20 mouse cellular contexts compared by ENCODE assay signal in genomic region chr1:72538266-72538665, GRCm38 (mm10). TPM values are rescaled to one million over a fixed set of nuclear protein-coding genes. Genes with fewer than 3 reads are reported as not detected.
A peak's percentile ranks its signal among the peaks of the same experiment; 100 is the strongest.
DNase-seq lines count a peak whose midpoint lies in the region; ATAC-seq lines count a peak whose summit lies in the region.
"Had no signal": no experiment of that assay in that cellular context is flagged by ENCODE, and none has a peak within 500 bp of the region (broad histone marks: within the 10 kb centered on the region; RNA-seq: fewer than 3 reads in every experiment).

No protein-coding gene starts in this region.

- H3K4me1 ChIP-seq in hindbrain, embryonic 12.5 days, result peaks cover 4% of the 10 kb centered on the region; the same call in 1 of the 2 replicates
- H3K4me1 ChIP-seq in hindbrain, embryonic 11.5 days (replicated peaks; ENCODE audit: control insufficient read depth, insufficient read depth, low read length), result no peaks in the 10 kb centered on the region
- peaks cover 35% of the 10 kb centered on the region for H3K4me1 ChIP-seq in neural tube, embryonic 15.5 days

- no peak for ATAC-seq in hindbrain, embryonic 12.5 days (ENCODE audit: low FRiP score)
- ATAC-seq in hindbrain, embryonic 11.5 days (ENCODE audit: low FRiP score), result no peak
- ATAC-seq in neural tube, embryonic 15.5 days (ENCODE audit: low FRiP score), result no peak
- ATAC-seq: forebrain, embryonic 13.5 days; intestine, postnatal 0 days; midbrain, embryonic 16.5 days had no signal

- H3K9ac ChIP-seq in hindbrain, embryonic 12.5 days, result no peak overlapping the region
- H3K9ac ChIP-seq in hindbrain, embryonic 11.5 days (ENCODE audit: low read depth, low read length), result no peak overlapping the region
- H3K9ac ChIP-seq in neural tube, embryonic 15.5 days (replicated peaks), result no peak overlapping the region
- H3K9ac ChIP-seq: embryonic facial prominence, embryonic 12.5 days; forebrain, embryonic 13.5 days; kidney, embryonic 15.5 days; liver, embryonic 14.5 days; lung, embryonic 15.5 days had no signal

- no peak overlapping the region for H3K27ac ChIP-seq in hindbrain, embryonic 12.5 days
- no peak overlapping the region for H3K27ac ChIP-seq in hindbrain, embryonic 11.5 days (ENCODE audit: low read depth, low read length)
- no peak overlapping the region for H3K27ac ChIP-seq in neural tube, embryonic 15.5 days (replicated peaks)
- H3K27ac ChIP-seq: embryonic facial prominence, embryonic 12.5 days; forebrain, embryonic 13.5 days; kidney, embryonic 15.5 days; liver, embryonic 14.5 days; lung, embryonic 15.5 days had no signal

- peak overlapping the region; percentile 66; the same call in 1 of the 2 replicates for H3K4me2 ChIP-seq in hindbrain, embryonic 12.5 days (replicated peaks)
- H3K4me2 ChIP-seq in hindbrain, embryonic 11.5 days (replicated peaks; ENCODE audit: low read depth, low read length), result no peak overlapping the region
- peak overlapping the region; percentile 76 for H3K4me2 ChIP-seq in neural tube, embryonic 15.5 days
- H3K4me2 ChIP-seq: embryonic facial prominence, embryonic 12.5 days; kidney, embryonic 15.5 days; lung, embryonic 15.5 days had no signal

- H3K9me3 ChIP-seq in hindbrain, embryonic 12.5 days (replicated peaks), result no peaks in the 10 kb centered on the region
- H3K9me3 ChIP-seq in hindbrain, embryonic 11.5 days (ENCODE audit: control insufficient read depth, low read length), result no peaks in the 10 kb centered on the region
- no peaks in the 10 kb centered on the region for H3K9me3 ChIP-seq in neural tube, embryonic 15.5 days (replicated peaks)
- H3K9me3 ChIP-seq: embryonic facial prominence, embryonic 12.5 days; forebrain, embryonic 13.5 days; kidney, embryonic 15.5 days; lung, embryonic 15.5 days had no signal

- 74% methylated on average over 5 of the region's 5 CpGs for WGBS in hindbrain, embryonic 12.5 days
- 76% methylated on average over 5 of the region's 5 CpGs for WGBS in hindbrain, embryonic 11.5 days
- WGBS in neural tube, embryonic 15.5 days, result 62% methylated on average over 5 of the region's 5 CpGs

- no peak overlapping the region for H3K4me3 ChIP-seq in hindbrain, embryonic 12.5 days
- H3K4me3 ChIP-seq in hindbrain, embryonic 11.5 days (ENCODE audit: low read depth, low read length), result no peak overlapping the region
- no peak overlapping the region for H3K4me3 ChIP-seq in neural tube, embryonic 15.5 days (replicated peaks)
- H3K4me3 ChIP-seq: embryonic facial prominence, embryonic 12.5 days; erythroblast, embryonic 14.5 days; forebrain, embryonic 13.5 days; kidney, embryonic 15.5 days; lung, embryonic 15.5 days had no signal

- DNase-seq in hindbrain, embryonic 11.5 days (ENCODE audit: low spot score), result no peak
- DNase-seq in right cerebral cortex, adult 18-20 months, result peak; percentile 40
- no peak for DNase-seq in right cerebral cortex, postnatal 10 days (ENCODE audit: low spot score in 2 of 2)
- DNase-seq in brain, adult 2 months (ENCODE audit: low read depth, low spot score), result peak; percentile 78
- DNase-seq in spleen, postnatal 10 days (ENCODE audit: low spot score in 2 of 2), result no peak
- DNase-seq in heart, adult 9 months (ENCODE audit: low spot score in 2 of 2), result no peak
- DNase-seq: adrenal gland, postnatal 25 days; cerebellum, adult 11-12 months; gastrocnemius, postnatal 14 days had no signal

- no peaks in the 10 kb centered on the region for H3K36me3 ChIP-seq in hindbrain, embryonic 12.5 days
- H3K36me3 ChIP-seq in hindbrain, embryonic 11.5 days (ENCODE audit: control insufficient read depth, insufficient read depth, low read length), result no peaks in the 10 kb centered on the region
- H3K36me3 ChIP-seq in neural tube, embryonic 15.5 days, result no peaks in the 10 kb centered on the region
- H3K36me3 ChIP-seq: embryonic facial prominence, embryonic 12.5 days; kidney, embryonic 15.5 days; lung, embryonic 15.5 days had no signal

- peaks cover 29% of the 10 kb centered on the region for H3K27me3 ChIP-seq in hindbrain, embryonic 12.5 days
- H3K27me3 ChIP-seq in hindbrain, embryonic 11.5 days (ENCODE audit: control insufficient read depth, insufficient read depth, low read length), result peaks cover 6% of the 10 kb centered on the region
- H3K27me3 ChIP-seq in neural tube, embryonic 15.5 days (replicated peaks), result no peaks in the 10 kb centered on the region

RNA-seq across cellular contexts. Expression of gene March4, which starts 1.5 kb away (rescaled TPM):
- polyA plus RNA-seq in hindbrain, embryonic 12.5 days (2016; fragmentation: Nextera tagmentation; extraction: Ambion mirVana), result 2.9 and 4.3 TPM in 2 replicates
- polyA plus RNA-seq in hindbrain, embryonic 11.5 days (2014; fragmentation: Nextera tagmentation; extraction: Ambion mirVana), result 1.1 and 1.5 TPM in 2 replicates
- polyA plus RNA-seq in neural tube, embryonic 15.5 days (2015; fragmentation: Nextera tagmentation; extraction: Ambion mirVana), result 8.5 and 9.6 TPM in 2 replicates
- polyA plus RNA-seq: erythroblast, embryonic 14.5 days; heart, embryonic 16.5 days; liver, embryonic 14.5 days had no signal

RNA-seq across cellular contexts. Expression of gene Smarcal1, which starts 44.8 kb away (rescaled TPM):
- polyA plus RNA-seq in hindbrain, embryonic 12.5 days (2016; fragmentation: Nextera tagmentation; extraction: Ambion mirVana), result 31.2 and 34.5 TPM in 2 replicates
- 32.1 and 33.6 TPM in 2 replicates for polyA plus RNA-seq in hindbrain, embryonic 11.5 days (2014; fragmentation: Nextera tagmentation; extraction: Ambion mirVana)
- 23.9 and 24.5 TPM in 2 replicates for polyA plus RNA-seq in neural tube, embryonic 15.5 days (2015; fragmentation: Nextera tagmentation; extraction: Ambion mirVana)

Comparison
In these comparisons a context has a peak if more than half of its experiments do, and no peak if none do; other contexts are left out.
1. DNase-seq: peak in right cerebral cortex, adult 18-20 months (single experiment) and brain, adult 2 months (single experiment); none in hindbrain, embryonic 11.5 days (single experiment), right cerebral cortex, postnatal 10 days (0 of 2), spleen, postnatal 10 days (0 of 2) and heart, adult 9 months (0 of 2).